Mouse (Mus musculus) induced T-regulatory cell, adult 2 months (primary cell): ENCODE data around the gene Clpx.
"Not testable (repeated sequence)": the region's sequence is repeated elsewhere in the genome, so short reads cannot be mapped to it uniquely, and the experiment has no call there.

Source experiments
- DNase-seq: peaks from one replicate; pipeline ENCODE4 v3.0.0-alpha.2; 2012; ENCODE audit warnings: low read depth

The Clpx gene

DNA sequence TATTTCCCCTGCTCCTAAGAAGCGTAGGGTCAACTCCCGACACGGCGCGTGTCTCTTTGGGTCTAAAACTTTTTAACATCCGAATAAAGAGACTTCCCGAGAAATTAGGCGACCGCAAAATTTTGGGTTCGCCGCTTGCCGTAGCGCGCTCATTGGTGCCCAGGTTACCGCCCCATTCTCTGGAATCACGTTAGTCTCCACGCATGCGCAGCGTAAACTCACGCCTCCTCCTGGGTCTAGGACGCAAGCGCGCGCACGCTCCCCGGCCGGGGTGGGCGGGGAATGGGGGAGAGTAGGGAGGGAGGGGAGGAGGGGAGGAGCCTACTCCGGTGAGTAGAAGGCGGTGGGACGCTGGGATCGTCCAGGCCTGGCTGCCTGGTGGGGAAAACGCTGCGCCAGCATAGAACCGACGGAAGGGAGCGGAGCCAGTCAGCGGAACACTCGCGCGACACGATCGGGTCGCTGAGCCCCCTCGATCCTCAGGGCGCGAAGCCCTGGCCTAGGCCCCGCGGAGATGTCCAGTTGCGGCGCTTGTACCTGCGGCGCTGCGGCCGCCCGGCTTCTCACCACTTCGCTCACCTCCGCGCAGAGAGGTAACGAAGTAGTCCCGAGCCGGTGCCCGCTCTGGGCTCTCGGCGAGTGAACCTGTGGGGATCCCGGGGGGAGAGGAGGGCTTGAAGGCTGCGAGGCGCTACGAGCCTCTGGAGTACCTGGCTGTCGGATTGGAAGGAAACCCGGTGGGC is at the start of gene Clpx:
Gene Clpx, plus strand, starts transcription at position 288 of the 743 bp plus-strand sequence.
- DNase-seq: peak; percentile 100

DNA sequence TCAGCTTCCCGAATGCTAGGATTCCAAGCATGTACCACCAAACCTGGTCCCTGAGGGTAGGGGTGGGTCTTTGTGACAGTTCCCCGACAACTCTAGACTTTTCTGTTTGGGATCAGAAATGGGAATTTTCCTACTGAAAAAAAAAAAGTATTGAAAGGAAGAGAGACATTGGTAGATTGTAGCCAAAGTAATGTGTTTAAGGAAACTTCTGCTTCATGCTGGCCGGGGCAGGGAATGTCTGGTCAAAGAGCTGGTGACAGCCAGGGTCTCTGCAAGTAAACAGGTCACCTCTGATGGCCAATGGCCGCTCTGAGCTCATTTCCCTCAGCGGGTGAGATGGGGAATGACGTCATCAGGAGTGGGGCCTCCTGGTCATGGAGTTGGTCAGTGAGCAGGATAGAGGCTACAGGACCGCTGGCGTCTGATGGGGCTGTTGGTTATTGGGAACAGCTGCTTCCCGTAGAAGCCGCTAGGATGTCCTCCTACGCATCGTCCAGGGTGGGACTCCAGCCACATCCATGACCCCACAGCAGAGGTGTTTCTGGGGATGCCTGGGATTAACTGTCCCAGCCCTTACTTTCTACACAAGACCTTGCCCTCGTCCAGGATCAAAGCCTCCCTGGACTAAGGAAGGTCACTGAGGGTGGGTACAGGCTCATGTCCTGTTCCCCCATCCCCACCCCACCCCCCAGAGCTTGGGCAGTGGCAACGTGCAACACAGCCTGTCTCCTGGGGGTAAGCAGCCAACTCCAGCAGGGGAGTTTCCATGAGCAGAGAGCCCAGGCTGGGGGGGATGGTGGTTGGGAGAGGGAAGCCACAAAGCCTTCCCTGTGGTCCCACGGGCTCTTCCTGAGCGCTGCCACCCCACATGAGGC is 46.3 kb upstream of the Clpx start:
- no peak for DNase-seq

DNA sequence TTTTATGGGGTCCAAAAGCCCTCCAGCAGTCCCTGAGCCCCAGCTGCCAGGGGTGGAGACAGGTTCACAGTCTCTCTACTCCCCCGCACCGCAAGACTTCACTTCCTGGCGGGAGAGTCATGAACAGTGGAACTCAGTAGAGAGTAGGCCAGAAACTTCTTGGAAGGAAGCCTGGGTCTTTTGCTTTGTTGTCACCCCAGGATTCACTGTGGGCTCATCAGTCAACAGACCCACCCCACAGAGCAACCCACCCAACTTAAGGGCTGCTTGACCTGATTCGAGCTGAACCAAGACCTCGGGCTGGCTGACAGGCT is 45.7 kb upstream of the Clpx start:
- DNase-seq: no peak

DNA sequence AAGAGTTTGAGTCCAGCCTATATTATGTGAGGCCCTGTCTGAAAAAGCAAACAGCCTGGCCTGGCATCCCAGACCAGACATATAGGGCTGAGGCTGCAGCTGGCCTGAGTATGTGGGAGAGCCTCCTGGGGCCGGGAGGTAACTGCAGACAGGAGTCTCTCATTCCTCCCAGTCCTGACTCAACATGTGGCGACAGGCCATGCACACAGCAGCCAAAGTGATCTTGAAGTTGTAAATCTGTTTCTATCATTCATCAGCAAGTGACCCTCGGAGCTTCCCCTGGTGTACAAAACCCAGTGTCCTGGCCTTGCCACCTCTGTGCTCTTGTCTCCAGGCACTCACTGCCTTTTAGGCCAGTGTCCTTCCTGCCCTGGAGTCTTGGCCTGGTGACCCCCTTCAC is 42.0 kb upstream of the Clpx start:
- no peak for DNase-seq

DNA sequence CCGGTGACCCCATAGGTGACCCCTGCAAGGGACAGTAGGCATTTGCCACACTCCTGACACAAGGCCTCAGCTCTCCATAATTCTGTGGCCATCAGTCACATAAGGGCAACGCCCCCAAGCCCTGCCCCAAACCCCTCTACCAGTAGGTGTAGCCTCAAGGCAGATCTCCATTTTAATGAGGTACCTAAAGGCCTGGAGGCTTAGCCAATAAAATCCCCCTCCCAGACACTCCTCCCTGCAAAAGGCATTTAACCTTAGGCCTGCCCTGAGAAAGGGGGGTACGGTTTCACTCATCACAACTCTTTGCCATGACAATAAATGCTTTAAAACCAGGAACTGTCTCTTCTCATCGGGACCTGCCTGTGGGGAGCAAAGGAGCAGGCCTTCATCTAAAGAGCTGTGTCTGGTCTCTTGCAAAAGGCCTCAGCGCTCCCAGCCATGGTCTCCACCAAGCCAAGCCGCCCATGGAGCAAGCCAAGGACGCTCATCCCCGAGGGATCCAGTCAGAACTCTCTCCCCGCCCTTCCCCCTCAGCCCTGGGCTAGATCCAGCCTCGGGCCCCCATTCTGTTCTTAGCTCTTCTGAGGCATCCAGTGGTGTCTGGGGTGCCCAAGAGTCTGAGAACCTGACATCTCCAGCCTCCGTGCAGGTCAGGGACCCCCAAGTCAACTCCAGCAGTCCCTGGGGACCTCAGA is 38.0 kb upstream of the Clpx start:
- DNase-seq: no peak

DNA sequence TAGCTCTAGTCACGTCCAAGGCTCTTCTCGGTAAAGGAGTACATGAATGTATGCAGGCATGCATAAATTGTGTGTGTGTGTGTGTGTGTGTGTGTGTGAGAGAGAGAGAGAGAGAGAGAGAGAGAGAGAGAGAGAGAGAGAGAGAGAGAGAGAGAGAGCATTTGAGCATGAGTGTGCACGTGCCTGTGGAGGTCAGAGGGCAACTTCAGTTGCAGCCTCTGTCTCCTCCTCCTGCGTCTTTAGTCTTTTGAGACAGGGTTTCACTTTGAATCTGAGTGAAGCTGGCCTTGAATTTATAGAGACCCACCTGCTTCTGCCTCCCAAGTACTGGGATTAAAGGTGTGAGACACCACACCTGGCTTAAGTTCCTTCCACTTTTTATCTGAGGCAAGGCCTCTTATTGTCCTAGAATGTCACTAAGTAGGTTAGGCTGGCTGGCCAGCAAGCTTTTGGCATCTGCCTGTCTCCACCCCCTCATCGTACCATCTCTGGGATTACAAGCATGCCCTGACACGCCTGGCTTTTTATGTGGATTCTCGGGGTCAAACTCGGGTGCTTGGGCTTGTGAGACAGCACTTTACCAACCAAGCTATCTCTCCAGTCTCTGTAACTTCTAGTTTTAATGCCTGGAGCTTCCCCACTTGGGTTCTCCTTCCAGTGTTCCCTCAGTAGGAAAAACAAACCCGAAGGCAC is 36.7 kb upstream of the Clpx start:
- DNase-seq: no peak

DNA sequence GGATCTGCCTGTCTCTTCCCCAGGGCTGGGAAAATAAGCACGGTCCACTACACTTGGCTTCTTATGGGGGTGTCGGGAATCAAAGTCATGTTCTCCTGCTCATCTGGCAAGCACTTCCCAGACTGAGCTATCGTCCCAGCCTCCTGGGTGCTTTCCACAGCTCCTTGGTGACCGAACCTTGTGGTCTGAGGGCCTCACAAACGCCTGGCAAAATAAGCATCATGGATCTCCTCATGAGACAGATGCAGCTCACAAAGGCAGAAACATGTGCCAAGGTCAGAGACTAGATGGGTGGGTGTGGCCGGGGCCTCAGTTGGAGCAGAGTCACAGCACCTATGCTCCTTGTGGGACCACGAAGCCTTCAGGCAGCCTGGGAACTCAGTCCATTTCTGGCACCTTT is 34.7 kb upstream of the Clpx start:
- no peak for DNase-seq

DNA sequence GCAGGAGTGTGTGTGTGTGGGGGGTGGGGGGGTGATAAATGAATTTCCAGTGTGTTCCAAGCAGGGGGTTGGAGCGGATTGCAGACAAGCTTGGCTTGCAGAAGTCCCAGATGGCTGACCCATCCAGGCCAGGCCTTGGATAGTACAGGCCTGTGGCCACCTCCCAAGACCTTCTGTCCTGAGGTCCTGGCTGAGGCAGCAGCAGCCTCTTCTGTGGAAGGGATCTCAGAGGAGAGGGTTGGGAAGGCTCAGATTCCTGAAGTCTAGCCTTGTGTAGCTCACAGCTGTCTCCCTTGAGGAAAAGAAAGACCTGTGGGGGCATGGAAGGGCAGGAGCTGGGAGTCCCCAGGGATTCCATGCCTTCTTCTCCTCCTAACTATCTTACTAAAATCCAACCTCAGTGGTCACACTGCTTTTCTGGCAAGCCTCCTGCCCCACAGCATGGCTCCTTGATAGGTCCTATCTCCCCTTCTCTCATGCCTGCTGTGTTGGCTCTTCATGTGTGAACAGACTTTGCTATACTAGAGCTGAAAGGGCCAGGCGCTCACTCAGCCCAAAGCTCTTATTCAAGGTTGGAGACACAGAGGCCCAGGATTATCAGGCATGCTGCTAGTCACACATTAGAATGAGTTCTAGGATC is 32.3 kb upstream of the Clpx start:
- DNase-seq: no peak

DNA sequence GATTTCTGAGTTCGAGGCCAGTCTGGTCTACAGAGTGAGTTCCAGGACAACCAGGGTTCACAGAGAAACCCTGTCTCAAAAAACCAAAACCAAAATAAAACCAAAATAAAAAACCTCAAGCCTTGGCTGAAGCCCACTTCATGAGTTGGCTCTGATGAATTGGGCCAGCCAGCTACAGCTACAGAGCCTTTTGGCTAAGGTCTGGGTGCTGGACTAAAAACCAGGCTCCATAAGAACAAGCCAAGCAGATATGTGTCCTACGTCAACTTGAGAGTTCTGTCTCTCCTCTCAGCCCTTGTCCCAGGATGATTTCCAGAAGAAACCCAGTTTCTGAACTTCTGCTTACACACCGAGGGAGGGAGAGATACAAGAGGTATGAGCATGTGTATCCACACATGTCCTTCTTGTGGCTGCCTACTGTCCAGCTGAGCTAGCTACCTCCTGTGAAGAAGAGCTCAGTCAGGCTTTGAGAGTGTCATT is 31.4 kb upstream of the Clpx start:
- DNase-seq: no peak

DNA sequence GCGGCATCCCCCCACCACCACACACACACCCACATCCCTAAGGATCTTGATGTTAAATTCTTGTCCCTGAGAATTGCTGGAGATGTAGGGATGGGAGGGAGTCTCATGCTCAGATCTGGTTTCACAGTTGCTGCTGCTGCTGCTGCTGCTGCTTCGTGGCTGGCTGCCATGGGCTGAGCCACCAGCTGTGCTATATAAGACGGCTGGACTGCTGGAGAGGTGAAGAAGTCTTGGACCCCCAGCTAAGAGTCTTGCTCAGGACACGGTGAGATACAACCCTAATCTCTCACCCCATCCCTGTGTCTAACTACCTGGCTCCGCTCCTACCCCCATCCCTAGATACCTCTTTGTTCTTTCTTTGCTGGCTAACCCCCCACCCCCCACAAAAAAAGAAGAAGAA is 29.1 kb upstream of the Clpx start, which contains the start of gene Cilp:
Gene Cilp, plus strand, starts transcription at position 222 of the 400 bp plus-strand sequence.
- DNase-seq: no peak

DNA sequence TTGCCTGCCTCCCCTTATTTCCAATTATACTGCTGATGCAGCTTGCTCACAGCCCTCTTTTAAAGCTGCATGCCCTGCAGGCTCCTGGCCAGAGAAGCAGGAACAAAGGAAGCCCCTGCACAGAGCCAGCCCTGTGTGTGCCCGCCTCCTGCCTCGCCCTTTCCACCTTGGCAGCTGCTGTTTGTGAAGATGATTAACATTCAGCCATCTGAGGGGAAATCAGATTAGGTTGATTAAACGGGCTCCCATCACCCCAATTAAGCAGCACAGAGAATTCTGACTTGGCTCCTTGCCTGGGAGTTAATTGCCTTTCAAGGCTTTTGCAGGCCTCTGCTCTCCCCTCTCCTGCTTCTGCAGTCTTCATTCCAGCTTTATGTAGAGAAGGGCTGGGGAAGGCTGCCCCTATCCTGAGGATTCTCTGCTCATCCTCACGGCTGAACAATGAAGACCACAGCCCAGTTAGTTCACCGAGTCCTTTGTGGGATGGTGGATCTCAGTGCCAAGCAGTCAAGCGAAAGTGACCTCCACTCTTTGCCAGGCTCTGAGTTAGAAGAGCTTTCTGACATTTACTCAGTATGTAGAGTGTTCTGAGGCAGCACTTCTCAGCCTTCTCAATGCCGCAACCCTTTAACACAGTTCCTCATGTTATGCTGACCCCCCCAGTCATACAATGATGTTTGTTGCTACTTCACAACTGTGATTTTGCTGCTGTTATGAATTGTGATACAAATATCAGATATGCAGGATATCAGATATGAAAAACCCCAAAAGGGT is 26.1 kb upstream of the Clpx start:
- no peak for DNase-seq

DNA sequence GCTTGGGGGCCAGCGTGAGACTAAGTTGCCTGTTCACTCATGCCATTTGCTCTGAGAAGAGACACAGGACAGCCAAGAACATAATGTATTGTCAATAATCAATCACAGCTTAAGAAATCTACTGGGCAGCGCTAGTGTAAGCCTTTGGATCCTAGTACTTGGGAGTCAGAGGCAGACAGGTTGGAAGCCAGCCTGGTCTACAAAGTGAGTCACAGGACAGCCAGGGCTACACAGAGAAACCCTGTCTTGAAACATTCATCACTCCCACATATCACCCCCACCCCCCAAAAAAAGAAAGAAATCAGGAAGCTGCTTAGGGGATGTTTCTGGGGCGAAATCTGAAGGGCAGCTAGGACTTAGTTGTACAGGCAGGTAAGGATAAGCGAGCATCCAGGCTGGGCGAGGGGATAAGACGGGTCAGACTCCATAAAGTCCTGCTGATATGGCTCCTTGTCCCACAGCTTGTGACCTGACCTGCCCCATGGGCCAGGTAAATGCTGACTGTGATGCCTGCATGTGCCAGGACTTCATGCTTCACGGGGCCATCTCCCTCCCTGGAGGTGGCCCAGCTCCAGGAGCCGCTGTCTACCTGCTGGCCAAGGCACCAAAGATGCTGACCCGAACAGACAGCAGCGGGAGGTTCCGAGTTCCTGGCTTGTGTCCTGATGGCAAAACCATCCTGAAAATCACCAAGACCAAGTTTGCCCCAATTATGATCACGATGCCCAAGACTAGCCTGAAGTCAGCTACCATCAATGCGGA is 20.8 kb upstream of the Clpx start:
- no peak for DNase-seq

DNA sequence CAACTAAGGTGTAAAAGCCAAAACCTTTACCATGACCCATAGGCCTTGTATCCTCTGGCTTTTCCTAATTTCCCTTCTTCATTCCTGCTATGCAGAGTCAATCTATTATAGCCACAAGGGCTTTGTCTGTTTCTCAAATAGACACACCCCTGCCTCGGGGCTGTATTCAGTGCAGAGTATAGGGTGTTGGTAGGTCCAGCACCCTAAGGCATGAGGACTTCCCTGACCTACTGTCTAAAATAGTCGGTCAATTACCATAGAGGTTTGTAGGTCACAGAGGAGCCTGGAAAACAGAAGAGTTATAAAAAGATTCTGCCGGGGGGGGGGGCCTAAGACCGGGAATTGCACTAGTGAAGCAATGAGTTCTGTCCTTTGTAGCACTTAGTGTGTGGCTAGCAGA is 20.2 kb upstream of the Clpx start:
- no peak for DNase-seq

DNA sequence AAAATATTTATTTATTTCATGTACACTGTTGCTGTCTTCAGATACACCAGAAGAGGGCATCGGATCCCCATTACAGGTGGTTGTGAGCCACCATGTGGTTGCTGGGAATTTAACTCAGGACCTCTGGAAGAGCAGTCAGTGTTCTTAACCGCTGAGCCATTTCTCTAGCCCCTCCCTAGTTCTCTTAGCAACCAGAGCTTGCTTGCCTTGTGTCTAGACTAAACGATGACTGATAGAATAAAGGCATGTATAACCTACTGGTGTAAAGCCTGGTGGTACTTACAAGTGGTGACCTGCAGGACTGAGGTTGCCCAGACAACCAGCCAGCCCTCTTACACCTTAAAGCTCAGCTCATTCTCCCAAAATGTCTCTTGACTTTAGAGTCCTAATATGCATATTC is 19.2 kb upstream of the Clpx start:
- DNase-seq: not testable (repeated sequence)

DNA sequence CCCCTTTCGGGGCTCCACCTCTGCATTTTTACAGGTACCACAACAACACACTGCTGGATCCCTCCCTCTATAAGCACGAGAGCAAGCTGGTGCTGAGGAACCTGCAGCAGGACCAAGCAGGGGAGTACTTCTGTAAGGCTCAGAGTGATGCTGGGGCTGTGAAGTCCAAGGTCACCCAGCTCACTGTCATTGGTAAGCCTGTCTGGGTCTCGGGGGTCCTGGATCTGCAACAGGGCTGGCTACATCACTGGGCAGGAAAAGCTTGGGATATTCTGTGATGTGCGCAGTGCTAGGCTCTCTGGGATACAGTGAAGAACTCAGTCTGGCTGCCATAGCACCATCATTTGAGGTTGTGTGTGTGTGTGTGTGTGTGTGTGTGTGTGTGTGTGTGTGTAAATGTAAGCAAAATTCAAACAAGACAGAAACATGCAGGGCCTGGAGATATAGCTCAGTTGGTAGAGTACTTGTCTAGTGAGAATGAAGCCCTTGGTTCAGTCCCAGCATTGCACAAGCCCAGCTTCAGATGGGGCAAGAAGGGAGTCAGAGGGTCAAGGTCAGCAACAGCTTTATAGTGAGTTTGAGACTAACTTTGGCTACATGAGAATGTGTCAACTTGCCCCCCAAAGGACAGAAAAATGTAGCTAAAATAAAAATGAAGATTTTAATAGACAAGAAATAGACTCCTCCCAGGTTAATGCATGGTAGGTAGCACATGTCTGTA is 18.1 kb upstream of the Clpx start:
- no peak for DNase-seq

DNA sequence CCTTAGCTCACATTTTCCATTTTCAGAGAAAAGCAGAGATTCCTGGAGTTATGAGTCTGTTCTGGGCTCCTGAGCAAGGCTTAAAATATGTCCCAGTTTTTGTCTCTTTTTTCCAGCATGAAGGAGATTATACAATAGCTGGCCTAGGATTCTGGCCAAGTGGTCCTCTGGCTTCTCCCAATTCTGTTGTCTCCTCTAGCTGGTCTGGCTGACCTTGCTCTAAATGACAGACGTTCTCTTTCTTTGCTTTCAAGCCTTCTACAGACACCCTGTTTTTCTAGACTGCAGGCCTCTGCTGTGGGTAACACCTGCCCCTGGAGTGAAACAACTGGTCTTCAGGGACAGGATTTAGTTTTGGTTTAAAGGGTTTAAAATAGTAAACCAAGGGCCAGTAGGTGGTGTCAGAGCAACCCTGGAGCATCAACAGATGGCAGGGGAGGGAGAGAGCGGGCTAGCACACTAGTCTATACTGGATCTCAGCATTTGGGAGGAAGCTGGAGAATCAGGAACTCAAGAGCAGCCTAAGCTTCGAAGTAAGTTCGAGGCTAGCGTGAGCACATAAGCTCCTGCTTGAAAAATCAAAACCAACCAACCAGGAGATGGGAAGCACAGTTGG is 12.4 kb upstream of the Clpx start:
- DNase-seq: no peak

DNA sequence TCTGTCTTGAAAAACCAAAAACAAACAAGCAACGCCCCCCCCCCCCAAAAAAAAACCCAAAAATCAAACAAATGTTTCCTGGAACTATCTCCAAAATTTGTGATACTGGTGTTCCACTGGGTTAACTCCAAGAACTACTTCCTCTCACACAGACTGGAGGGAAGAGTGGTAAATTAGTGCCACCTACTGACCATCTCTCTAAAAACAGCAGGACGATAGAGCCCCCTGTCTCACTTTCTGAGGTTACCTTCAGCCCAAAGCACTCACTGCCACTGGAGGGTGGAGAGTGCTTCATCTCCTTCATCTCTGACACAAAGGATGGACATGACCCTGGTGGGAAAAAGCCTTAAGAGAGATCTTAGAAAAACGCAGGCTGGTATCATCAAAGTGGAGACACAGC is 10.8 kb upstream of the Clpx start:
- DNase-seq: peak; percentile 66

DNA sequence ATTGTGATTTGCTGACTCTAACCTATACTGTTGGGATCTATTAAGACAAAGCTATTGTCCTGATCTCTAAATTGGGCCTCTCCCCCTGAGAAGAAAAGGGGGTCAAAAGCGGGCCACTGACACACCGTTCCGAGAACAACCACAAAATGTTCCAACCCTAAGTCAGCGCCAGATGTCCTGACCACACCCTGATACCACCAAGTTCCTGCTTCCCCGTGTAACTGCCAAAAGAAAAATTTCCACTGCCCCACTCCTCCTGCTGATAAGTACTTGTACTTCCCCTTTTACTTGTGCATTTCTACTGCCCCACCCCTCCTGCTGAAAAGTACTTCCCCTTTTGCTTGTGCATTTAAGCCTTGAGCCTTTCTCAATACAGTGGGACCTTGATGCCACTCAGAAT is 5.8 kb upstream of the Clpx start:
- not testable (repeated sequence) for DNase-seq

DNA sequence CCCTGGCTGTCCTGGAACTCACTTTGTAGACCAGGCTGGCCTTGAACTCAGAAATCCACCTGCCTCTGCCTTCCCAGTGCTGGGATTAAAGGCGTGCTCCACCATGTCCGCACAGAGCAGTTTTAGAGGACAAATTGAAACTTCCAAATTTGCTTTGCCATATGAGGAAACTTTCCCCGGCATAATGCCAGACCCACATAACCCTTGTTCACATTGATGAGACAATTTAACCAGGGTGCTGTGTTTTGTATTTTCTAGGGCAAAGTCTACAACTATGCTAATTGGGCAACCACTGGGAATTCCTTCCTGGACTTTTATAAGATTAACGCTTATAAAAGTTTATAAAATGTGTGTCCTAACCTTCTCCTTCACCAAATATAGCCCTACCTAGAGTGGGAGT is 4.1 kb upstream of the Clpx start:
- DNase-seq: no peak
